Mouse (Mus musculus) forebrain, embryonic 11.5 days (tissue): ENCODE results near the gene Metap1d. TPM values are rescaled to one million over a fixed set of nuclear protein-coding genes. Genes with fewer than 3 reads are reported as not detected.

ENCODE experiments used
- ATAC-seq: fragments of 200-750 bp; cut with Nextera tagmentation; replicated peaks from 2 replicates; pipeline ENCODE4 v1.8.0; 2017; ENCODE audit warnings: moderate TSS enrichment; ENCODE audit not compliant: low FRiP score
- DNase-seq: peaks from one replicate; pipeline ENCODE4 v3.0.0-alpha.2; 2017; ENCODE audit warnings: low spot score
- H3K27ac ChIP-seq: fragments of 300-500 bp; sonication (generic); 2 replicates; pipeline ENCODE4 v1.5.1; 2014; ENCODE audit warnings: low read depth, low read length
- H3K27me3 ChIP-seq: fragments of 300-500 bp; sonication (generic); 2 replicates; pipeline ENCODE4 v1.6.1; 2014; ENCODE audit warnings: mild to moderate bottlenecking, low read length, mixed read lengths; ENCODE audit not compliant: control insufficient read depth, insufficient read depth
- H3K36me3 ChIP-seq: fragments of 300-500 bp; sonication (generic); 2 replicates; pipeline ENCODE4 v1.6.1; 2014; ENCODE audit warnings: mild to moderate bottlenecking, low read length, moderate library complexity, mixed read lengths; ENCODE audit not compliant: control insufficient read depth, insufficient read depth
- H3K4me1 ChIP-seq: fragments of 300-500 bp; sonication (generic); replicated peaks from 2 replicates; pipeline ENCODE4 v1.6.1; 2014; ENCODE audit warnings: low read length, mixed read lengths; ENCODE audit not compliant: control insufficient read depth, insufficient read depth
- H3K4me2 ChIP-seq: fragments of 300-500 bp; sonication (generic); 2 replicates; pipeline ENCODE4 v1.6.1; 2014; ENCODE audit warnings: low read depth, mild to moderate bottlenecking, low read length, moderate library complexity, mixed read lengths; ENCODE audit not compliant: severe bottlenecking
- H3K4me3 ChIP-seq: fragments of 300-500 bp; sonication (generic); 2 replicates; pipeline ENCODE4 v1.5.1; 2014; ENCODE audit warnings: low read depth, low read length
- H3K9ac ChIP-seq: fragments of 300-500 bp; sonication (generic); 2 replicates; pipeline ENCODE4 v1.6.1; 2014; ENCODE audit warnings: low read length
- H3K9me3 ChIP-seq: fragments of 300-500 bp; sonication (generic); 2 replicates; pipeline ENCODE4 v1.6.1; 2016; ENCODE audit warnings: low read length, mixed read lengths; ENCODE audit not compliant: control insufficient read depth
- WGBS: fragments of 180-500 bp; shearing (Covaris S2); extraction: QIAGEN DNeasy Blood & Tissue Kit; methylation state at CpG from one replicate; pipeline ENCODE4 v1.1.7; 2014; 5-methylcytosine and 5-hydroxymethylcytosine counted together
- polyA plus RNA-seq: library from polyadenylated mRNA; unstranded; fragments of >200 nt; fragmentation: Nextera tagmentation; extraction: Ambion mirVana; gene quantifications from 2 replicates; pipeline ENCODE4 v1.2.1, GENCODE M21; 2014

Metap1d gene
- polyA plus RNA-seq, 1 experiment from 2014 or later: 36.5 TPM

DNA sequence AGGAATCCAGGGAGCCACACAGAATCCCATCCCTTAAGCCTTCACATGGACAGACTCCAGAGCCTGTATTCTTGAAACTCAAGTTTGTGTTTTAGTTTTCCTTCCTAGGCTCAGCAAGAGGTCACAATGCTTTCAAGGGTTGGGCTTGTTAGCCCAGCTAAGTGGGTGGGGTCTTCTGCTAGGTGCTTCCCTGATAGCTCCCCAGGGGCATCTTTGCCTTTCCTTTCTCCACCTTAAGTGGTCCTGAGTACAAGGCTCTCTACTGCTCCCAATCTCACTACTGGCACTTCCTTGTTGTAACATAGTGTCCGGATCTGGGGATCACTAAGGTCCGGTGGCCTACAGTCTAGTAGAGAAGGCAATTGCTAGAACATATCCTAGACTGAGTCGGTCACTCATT, 97.3 kb downstream of the Metap1d start:
- Histone ChIP-seq H3K36me3 (no peaks in the 10 kb centered on the region), H3K9ac (no peak overlapping the region), H3K9me3 (no peaks in the 10 kb centered on the region), H3K4me3 (no peak overlapping the region), H3K27ac (no peak overlapping the region), H3K27me3 (peaks cover 50% of the 10 kb centered on the region), H3K4me2 (no peak overlapping the region), H3K4me1 (peaks cover 6% of the 10 kb centered on the region)
- DNase-seq: no peak
- 33% methylated on average over 3 of the region's 3 CpGs for WGBS
- no peak for ATAC-seq

DNA sequence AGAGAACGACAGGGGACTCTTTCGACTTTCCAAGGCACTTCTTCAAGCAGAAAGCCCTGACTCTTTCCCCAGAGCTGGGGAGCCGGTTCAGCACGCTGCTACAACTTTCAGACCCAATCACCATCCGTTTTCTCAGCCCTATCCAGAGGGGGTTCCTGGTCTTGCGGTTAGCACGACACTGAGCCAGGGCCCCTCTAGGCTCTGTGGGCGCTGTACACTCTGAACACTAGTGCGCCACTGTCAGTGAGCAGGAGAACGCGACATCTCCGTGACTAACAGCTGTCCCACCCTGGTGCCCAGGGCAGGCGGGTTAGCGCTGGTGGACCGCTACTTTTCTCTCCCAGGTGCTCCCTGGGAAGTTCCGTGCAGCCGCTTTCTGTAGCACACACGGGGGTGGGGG, 98.6 kb downstream of the Metap1d start:
- Histone ChIP-seq H3K4me2 (peak overlapping the region; percentile 26; the same call in 1 of the 2 replicates), H3K27ac (no peak overlapping the region), H3K9me3 (no peaks in the 10 kb centered on the region), H3K4me3 (no peak overlapping the region), H3K27me3 (peaks cover 44% of the 10 kb centered on the region), H3K9ac (no peak overlapping the region), H3K36me3 (no peaks in the 10 kb centered on the region), H3K4me1 (peaks cover 6% of the 10 kb centered on the region)
- no peak for DNase-seq
- no peak for ATAC-seq
- WGBS: 2% methylated on average over 18 of the region's 18 CpGs

DNA sequence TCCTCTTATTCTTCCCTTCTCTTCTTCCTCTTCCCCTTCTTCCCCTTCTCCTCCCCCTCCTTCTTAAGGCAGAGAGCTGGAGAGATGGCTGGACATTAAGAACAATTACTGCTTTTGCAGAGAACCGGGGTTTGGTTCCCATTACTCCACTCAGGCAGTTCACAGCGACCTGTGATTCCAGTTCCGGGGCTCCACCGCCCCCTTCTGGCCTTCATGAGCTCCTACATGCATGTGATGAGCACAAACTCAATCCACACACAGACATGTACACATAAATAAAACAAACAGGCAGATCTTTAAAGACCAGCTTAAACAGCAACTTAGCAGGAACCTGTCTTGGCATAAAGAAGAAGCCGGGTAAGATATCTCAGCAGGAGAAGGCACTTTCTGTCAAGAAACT, 103.0 kb downstream of the Metap1d start:
- WGBS: 70% methylated on average over 5 of the region's 5 CpGs
- DNase-seq: no peak

DNA sequence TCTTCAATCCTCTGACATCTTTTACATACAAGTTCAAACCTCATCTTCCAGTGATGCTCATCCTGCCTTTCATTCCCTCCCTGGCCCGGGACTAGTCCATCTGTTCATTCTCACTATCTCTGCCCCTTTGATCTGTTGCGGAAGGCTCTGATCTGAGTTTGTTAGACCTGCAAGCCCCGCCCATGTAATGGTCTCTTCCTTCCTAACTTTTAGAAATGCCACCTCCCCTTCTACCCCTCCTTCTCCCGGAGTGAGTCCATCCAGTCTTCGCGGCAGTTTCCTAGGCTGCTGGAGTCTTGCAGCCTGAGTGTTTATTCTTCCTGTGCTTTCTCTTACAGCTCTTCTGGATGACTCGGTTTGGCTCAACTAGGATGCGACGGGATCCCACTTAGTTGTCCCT, 113.4 kb downstream of the Metap1d start:
- Histone ChIP-seq H3K27ac (no peak overlapping the region), H3K36me3 (no peaks in the 10 kb centered on the region), H3K9ac (no peak overlapping the region), H3K27me3 (0 out of 2 replicates have a peak, but pooled peaks cover 2% of the 10 kb centered on the region), H3K4me3 (no peak overlapping the region), H3K9me3 (no peaks in the 10 kb centered on the region), H3K4me1 (no peaks in the 10 kb centered on the region), H3K4me2 (no peak overlapping the region)
- ATAC-seq (no peak), DNase-seq (no peak)
- 87% methylated on average over 9 of the region's 9 CpGs for WGBS

More for the DNA sequence above, 103.0 kb downstream of the Metap1d start:
- no peak overlapping the region for H3K4me2 ChIP-seq
- H3K27ac ChIP-seq: no peak overlapping the region
- no peak overlapping the region for H3K4me3 ChIP-seq
- no peaks in the 10 kb centered on the region for H3K36me3 ChIP-seq
- H3K4me1 ChIP-seq: peaks cover 2% of the 10 kb centered on the region; the same call in 1 of the 2 replicates
- ATAC-seq: no peak
- H3K9me3 ChIP-seq: no peaks in the 10 kb centered on the region; the same call in 1 of the 2 replicates
- peaks cover 23% of the 10 kb centered on the region for H3K27me3 ChIP-seq
- H3K9ac ChIP-seq: no peak overlapping the region

DNA sequence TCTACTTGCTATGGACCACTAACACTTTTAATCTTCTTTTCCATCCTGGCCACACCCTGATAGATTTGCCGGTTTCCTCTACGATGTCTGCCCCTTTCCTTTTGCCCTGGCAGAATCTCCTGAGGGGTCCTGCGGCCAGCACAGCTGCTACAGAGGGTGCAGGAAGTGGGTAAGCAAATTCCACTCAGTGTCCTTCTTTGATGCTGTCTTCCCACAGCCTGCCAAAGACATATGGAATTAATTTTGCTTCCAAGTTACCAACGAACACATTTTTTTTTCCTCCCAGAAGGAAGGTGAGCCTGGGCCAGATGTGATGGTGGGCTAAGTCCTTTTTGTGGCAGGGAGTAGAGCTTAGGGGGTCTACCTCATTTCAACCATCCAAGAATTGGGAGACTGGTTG, 120.7 kb downstream of the Metap1d start:
- Histone ChIP-seq H3K27me3 (0 out of 2 replicates have a peak, but pooled peaks cover 2% of the 10 kb centered on the region), H3K4me1 (no peaks in the 10 kb centered on the region), H3K4me3 (no peak overlapping the region), H3K36me3 (no peaks in the 10 kb centered on the region), H3K9me3 (no peaks in the 10 kb centered on the region), H3K9ac (no peak overlapping the region), H3K27ac (no peak overlapping the region), H3K4me2 (no peak overlapping the region)
- 68% methylated on average over 4 of the region's 4 CpGs for WGBS
- no peak for DNase-seq
- ATAC-seq: no peak

Other genes with a start within 250 kb of the Metap1d start
- gene Dync1i2, start 241.6 kb upstream of the Metap1d start, polyA plus RNA-seq: 156 and 161 TPM in 2 replicates
- 50.6 and 55.8 TPM in 2 replicates for gene Slc25a12, start 85.5 kb upstream of the Metap1d start, polyA plus RNA-seq
- 222 and 228 TPM in 2 replicates for gene Hat1, start 64.3 kb upstream of the Metap1d start, polyA plus RNA-seq
- 118 and 133 TPM in 2 replicates for gene Dlx1, start 74.8 kb downstream of the Metap1d start, polyA plus RNA-seq
- 66.7 and 67.8 TPM in 2 replicates for gene Dlx2, start 93.5 kb downstream of the Metap1d start, polyA plus RNA-seq